Mouse (Mus musculus): ENCODE data around the gene Sarnp.

The Sarnp gene

DNA sequence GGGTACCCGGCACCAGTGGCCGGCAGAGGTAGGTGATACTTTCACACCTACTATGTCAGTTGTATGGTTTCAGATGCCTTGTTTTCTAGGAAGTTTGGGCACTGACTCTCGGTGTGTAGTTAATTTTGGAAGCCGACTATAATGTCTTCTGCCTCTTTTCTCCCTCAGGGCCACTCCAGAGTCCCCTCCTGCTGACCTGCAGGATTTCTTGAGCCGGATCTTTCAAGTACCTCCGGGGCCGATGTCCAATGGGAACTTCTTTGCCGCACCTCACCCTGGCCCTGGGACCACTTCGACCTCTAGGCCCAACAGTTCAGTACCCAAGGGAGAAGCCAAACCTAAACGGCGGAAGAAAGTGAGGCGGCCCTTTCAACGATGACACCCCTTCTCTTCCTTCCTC lies at the start of gene Sarnp:
Gene Sarnp, plus strand, starts transcription at position 301 of the 400 bp plus-strand sequence.
- no peak for DNase-seq (ENCODE audit: low read depth)

DNA sequence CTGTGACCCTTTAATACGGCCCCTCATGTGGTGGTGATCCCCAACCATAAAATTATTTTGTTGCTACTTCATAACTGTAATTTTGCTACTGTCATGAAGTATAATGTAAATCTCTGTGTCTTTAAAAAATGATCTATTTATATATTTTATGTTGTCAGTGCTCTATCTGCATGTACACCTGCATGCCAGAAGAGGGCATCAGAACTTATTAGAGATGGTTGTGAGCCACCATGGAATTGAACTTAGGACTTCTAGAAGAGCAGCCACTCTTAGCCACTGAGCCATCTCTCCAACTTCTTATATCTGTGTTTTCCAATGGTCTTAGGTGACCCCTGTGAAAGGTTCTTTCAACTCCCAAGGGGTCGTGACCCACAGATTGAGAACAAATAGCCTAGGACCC lies 44.2 kb upstream of the Sarnp start:
- DNase-seq (ENCODE audit: low read depth): no peak

DNA sequence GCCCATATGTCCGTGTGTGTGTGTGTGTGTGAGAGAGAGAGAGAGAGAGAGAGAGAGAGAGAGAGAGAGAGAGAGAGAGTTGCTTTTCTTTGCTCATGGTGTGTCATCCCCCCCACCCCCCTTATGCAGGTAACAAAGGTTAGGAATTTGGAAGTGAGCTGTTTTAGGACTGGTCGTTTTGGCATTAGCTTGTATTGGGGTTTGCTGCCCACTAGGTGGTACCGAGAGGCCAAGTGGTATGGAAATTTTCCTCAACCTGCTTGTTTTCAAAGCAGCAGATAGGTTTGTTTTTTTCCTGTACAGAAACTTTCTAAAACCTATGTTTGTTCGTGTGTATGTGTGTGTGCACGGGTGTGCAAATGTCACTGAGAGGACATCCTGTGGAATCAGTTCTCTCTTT lies 43.4 kb upstream of the Sarnp start:
- DNase-seq (ENCODE audit: low read depth): no peak

DNA sequence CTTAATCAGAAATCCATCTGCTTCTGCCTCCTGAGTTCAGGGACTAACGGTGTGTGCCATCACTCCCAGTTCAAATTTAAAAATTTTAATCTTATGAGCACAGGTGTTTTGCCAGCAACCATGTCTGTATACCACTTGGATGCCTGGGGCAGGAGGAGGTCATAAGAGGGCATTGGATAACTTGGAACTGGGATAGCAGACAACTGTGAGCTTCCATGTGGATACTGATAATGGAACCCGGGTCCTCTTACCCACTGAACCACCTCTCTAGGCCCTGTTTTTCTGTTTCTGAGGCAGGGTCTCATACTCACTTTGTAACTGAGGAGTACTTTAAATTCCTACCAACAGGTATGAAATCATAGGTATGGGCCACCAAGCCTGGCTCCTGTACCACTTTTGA lies 38.7 kb upstream of the Sarnp start:
- DNase-seq (ENCODE audit: low read depth): no peak

DNA sequence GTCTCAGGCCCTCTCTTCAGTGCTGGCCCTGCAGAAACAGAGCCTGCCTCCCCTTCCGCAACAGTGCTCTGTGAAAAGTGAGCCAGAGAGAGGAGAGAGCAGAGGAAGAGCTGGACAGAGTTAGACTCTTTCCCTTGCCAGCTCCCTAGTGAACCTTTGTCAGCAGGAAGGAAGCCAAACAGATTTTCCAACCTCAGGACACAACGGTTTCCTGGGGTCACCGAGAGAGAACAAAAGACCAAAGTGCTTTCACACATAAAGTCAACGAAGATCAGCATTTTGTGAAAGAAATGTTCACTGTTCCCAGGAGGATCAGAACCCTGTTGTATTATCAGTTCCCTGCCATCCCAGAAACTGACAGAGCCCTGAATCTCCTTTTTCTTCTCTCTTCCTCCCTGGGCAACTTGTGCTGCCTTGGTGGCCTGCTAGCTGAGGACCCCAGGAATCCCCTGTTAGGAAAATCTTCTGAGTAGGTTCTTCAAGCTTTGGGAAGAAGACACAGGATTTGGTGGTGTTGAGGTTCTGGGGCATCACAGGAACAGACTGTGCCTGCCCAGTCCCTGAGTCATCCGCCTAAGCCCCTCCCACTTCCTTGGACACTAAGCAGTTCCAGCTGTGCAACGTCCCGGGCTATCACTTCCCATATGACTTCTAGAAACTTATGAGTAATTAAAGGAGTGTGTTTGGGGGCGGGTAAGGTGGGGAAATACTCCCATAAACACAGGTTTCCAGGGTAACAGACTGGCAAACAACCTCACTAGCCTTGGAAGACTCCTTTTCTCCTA lies 37.9 kb upstream of the Sarnp start:
- peak; percentile 98 for DNase-seq (ENCODE audit: low read depth)

DNA sequence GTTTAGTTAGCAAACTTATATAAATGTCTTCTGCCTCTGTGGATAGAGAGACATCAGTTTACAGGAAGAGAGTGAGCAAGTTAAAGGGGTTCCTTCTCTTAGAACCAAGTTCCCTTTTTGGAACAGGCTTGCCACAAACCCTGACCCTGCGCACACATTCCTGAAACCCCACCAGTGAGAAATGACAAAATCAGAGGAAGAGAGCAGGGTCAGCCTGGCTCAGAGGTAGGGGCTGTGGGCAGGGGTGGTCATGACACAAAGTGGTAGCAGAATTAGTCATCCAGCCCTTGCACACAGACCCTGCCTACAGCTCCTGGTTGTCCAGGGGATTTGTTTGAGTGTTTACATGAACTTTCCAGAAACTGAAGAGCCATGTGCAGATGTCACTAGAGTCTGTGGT lies 36.9 kb upstream of the Sarnp start:
- no peak for DNase-seq (ENCODE audit: low read depth)

DNA sequence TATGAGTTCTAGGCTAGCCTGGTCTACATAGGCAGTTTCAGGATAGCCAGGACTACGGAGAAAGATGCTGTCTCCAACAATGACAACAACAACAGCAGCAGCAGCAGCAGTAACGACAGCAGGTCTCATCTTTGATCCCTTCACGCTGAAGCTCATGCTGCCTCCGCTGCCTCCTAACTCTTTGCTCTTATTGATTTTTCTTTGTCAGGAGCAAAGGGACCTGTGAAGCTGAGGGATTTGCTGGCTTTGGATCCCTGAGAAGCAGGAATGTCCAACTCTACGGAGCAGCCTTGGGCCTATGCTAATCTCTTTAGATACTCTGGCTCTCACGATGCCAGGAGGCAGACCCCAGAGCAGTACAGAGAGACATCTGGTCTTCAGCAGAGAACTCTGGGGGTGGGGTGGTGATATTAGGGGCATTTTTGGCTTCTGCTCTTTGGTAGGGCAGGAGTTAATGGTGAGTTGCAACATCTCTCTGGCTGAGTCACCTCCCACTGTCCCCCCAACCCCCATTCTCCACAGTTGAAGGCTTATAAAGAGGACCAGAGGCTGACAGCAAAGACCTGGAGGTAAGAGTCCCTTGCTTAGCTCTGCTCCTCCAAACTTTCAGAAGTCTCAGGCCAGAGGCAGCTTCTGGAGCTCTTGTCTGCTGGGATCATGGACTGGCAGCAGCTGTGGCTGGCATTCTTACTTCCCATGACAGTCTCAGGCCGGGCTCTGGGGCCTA lies 26.6 kb upstream of the Sarnp start, which contains the start of gene Mmp19:
Gene Mmp19, plus strand, starts transcription at position 513 of the 727 bp plus-strand sequence.
- DNase-seq (ENCODE audit: low read depth): peak; percentile 55

DNA sequence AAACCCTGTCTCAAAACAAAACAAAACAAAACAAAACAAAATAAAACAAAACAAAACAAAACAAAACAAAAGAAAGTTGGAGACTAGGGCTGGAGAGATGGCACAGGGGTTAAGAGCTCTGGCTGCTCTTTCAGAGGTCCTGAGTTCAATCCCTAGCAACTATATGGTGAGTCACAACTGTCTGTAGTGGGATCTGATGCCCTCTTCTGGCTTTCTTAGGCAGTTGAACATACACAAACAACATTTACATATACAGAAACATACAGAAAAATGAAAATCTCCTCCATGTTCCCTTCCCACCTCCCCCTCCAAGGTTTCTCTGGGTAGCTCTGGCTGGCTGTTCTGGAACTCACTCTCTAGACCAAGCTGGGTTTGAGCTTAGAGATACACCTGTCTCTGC lies 25.1 kb upstream of the Sarnp start:
- DNase-seq (ENCODE audit: low read depth): no peak

DNA sequence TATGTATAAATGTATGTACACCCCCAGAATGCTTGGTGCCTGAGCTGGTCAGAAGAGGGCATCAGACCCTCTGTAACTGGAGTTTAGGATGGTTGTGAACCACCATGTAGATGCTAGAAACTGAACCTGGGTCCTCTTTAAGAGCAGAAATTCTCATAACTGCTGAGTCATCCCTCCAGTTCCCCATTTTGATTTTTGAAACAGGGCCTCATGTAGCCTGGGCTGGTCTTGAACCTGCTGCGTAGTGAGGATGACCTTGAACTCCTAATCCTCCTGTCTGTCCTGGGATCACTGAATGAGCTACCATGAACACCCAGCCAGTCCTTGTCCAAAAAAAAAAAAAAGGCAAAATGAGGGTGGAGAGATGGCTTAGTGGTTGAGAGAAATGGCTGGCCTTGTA lies 23.9 kb upstream of the Sarnp start:
- no peak for DNase-seq (ENCODE audit: low read depth)

DNA sequence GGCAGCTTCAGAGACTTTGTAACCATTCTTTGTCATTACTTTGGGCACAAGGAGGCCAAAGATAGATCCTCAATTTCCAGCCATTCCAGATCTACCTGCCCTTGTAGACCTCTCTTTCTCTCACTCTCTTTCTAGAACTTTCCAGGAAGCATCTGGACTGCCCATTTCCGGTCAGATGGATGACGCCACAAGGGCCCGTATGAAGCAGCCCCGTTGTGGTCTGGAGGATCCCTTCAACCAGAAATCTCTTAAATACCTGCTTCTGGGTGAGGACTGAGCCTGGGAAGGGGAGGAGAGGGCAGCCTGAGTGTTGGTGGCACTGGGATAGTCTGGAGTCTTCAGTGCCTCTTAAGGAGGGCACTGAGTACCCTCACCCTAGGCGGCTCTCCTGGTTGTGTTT lies 22.7 kb upstream of the Sarnp start:
- no peak for DNase-seq (ENCODE audit: low read depth)

DNA sequence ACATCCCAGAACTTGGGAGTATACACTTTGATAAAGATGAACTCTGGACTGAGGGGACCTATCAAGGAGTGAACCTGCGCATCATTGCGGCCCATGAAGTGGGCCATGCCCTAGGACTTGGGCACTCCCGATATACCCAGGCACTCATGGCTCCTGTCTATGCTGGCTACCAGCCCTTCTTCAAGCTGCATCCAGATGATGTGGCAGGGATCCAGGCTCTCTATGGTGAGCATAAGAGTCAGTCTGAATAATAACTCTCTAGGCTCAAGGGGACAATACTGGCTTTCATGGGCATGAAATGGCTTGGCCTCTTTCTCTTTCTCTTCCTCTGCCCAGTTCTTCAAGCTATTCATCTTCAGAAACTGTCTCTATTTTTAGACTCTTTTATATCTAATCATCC lies 21.6 kb upstream of the Sarnp start:
- DNase-seq (ENCODE audit: low read depth): no peak

DNA sequence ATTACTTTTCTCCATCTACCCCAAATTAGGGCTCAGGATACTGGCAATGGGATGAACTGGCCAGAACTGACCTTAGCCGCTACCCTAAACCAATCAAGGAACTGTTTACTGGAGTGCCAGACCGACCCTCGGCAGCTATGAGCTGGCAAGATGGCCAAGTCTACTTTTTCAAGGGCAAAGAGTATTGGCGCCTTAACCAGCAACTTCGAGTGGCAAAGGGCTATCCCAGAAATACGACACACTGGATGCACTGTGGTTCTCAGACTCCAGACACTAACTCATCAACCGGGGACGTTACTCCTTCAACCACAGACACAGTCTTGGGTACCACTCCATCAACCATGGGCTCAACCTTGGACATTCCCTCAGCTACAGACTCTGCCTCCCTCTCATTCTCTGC lies 18.5 kb upstream of the Sarnp start:
- no peak for DNase-seq (ENCODE audit: low read depth)

DNA sequence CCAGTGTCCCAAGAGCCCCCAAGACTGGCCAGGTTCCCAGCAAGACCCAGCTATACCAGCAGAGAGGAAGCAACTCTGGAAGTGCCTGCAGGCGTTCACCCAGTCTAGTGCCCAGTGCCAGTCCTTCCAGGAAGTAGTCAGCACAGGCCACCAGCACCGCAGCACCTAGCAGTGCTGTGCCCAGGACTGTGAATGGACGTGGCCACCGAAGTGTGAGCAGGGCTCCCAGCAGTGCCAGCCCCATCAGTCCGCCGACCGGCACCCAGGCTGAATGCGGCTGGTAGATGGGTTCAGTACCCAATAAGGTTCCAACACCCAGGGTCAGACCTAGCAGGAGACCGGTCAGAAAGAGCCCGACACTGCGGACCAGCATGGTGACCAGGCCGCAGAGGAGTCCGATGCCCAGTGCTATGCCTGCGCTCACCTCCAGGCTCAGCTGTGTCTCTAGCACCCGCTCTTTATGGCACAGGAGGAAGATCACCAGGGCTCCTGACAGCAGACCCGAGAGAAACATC lies 15.1 kb upstream of the Sarnp start:
- DNase-seq (ENCODE audit: low read depth): no peak

DNA sequence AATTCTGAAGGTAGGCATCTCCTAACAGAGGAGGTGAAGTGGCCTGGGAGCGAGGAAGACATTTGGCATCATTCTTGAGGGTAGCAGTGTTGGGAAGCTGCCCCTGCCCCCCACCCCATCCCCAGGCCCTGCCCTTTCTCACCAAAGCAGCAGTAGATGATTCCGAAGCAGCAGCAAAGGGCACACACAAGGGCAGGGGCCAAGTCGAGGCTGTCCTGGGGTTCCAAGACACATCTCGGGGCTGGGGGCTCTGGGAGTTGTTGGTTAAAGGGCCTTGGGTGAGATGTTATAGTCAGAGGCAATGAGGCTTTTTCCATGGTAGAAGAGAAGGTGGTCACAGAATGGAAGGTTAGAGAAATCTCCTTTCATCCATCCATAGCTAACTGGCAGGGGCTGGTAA lies 14.2 kb upstream of the Sarnp start:
- DNase-seq (ENCODE audit: low read depth): no peak

DNA sequence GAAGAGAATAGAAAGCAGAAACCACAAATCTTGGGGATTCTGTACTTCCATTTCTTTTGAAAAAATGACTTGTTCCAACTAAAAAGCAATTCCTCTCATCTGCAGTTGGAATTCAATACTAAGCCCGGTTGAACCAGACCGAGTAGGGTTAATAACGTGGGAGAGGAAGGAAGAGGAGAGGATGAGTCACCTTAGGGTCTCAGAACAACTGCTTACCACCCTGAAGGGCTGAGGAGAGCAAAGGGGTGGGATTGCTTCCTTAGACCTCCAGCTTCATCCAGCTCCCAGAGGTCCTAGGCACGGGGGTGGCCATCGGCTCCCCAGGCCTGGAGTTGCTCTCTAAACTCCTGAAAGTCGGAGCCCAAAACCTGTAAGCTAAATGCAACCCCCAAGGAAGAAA lies 13.8 kb upstream of the Sarnp start:
- no peak for DNase-seq (ENCODE audit: low read depth)

DNA sequence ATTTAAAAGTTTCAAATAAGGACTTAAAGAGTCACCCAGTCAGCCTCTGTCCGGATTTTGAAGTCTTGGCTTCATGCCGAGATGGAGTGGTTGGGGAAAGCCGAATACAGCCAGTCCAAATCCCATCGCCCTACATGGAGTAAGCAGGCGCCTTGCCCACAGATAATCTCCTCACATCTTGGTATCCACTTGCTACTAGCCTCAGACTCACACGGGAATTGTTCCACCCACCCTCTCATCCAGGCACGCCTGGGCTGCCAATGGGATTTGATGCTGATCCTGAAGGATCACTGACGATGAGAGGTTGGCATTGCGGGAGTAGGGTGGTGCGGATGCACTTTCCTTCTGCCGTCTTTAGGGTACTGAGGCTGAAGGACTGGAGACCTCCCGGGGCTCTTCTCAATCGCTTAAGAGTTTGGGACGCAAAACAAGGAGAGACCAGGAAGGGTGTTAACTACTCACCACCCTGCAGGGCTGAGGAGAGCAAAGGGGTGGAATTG lies 13.3 kb upstream of the Sarnp start, which contains the start of gene Dnajc14:
Gene Dnajc14, plus strand, starts transcription at position 292 of the 500 bp plus-strand sequence.
- peak; percentile 61 for DNase-seq (ENCODE audit: low read depth)

DNA sequence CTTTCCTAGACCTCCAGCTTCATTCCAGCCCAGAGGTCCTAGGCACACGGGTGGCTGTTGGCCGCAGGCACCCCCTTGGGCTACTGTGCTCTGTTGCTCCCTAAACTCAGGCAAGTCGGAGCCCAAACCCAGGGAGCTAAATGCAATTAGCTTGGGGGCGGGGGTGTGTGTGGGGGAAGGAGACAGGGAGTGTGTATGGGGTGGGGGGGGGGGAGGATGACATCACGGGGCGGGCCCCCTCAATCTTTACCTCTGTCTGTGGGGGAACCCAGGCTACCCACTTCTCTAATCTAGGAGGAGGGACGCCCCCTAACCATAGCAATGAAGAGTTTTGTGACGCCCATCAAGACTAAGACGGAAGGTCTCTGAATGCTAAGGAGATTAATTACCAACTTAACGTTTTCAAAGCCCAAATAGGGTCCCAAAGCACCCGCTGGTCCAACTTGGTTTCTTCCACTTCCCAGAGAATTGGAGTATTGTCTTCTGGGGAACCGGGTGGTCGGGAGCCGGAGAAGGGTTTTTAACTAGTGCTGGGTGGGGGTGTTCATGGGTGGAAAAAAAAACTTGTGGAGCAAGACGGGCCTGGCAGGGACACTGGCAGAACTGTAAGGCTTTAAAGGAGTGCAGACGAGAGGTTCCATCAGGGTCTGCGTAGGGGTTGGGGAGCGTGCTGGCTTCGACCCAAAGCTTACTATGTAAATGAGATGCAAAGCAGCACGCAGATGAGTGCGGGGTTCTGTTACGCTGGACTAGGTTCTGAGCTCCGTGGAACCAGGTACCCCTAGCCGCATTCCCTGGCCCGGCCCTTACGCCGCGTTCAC lies 12.7 kb upstream of the Sarnp start, which contains the start of gene Tmem198b:
Gene Tmem198b, minus strand, starts transcription at position 100 of the 821 bp plus-strand sequence.
- DNase-seq (ENCODE audit: low read depth): no peak

DNA sequence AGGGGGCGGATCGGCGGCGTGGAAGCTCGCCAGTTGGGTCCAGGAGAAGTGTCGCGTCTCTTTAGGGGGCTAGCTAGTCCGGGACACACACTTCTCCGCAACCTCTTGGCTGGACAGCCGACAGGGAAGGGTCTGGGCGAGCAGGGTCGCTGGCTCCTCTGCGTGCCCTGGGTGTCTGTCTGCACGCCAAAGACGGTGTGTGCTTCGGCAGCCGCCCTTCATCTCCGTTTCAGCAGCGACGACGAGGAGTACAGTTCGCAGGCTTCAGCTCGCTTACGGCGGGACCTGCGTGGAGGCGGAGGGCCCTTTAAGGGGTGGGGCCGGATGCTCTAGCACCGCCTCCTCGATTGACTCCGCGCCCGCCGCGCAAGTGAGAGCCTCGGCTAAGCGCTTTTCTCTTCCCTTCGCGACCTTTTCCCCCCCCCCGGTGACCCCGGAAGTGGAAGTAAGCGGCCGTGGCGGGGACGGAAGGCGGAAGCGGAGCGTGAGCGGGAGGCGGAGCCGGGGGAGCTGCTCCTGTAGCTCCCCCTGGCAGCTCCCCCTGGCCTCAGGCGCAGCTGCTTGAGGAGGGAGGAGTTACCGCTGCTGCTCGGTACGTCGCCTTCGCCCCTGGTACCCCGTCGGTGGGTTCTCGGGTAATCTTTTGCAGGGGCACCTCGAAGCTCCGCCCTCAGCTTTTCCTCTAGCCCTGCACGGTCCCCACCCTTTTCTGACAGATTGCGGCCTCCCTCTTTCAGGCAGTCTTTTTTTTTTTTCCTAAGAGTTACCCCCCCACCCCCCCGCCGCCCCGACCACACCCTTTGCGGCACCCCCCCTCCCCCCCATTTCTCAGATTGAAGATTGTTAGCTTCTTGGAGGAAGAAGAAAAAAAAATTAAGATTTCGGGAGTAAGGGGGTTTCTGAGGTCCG lies 11.8 kb upstream of the Sarnp start:
- DNase-seq (ENCODE audit: low read depth): peak; percentile 94

DNA sequence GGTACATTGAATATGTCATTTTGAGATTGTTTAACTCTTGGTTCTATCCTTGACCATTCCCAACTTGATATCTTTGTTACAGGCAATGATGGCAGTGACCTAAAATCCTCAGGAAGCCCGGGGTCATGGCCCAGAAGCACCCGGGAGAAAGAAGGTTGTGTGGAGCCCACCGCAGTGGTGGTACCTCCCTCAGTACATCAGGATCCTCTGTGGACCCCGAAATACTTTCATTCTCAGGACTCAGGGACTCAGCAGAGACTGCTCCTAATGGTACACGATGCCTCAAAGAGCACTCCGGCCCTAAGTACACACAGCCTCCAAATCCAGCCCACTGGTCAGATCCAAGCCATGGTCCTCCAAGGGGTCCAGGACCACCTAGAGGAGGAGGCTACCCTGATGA lies 11.0 kb upstream of the Sarnp start:
- no peak for DNase-seq (ENCODE audit: low read depth)

DNA sequence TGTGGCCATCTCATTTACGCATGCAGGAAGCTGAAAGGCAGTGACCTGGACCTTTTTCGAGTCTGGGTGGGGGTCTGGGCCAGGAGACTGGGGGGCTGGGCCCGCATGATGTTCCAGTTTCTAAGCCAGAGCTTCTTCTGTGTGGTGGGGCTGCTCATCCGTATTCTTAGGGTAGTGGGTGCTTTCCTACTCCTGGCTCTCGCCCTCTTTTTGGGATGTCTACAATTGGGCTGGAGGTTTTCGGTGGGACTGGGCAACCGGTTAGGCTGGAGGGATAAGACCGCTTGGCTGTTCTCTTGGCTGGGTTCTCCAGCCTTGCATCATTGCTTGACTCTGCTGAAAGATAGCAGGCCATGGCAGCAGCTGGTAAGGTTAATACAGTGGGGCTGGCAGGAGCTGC lies 10.1 kb upstream of the Sarnp start:
- DNase-seq (ENCODE audit: low read depth): no peak

DNA sequence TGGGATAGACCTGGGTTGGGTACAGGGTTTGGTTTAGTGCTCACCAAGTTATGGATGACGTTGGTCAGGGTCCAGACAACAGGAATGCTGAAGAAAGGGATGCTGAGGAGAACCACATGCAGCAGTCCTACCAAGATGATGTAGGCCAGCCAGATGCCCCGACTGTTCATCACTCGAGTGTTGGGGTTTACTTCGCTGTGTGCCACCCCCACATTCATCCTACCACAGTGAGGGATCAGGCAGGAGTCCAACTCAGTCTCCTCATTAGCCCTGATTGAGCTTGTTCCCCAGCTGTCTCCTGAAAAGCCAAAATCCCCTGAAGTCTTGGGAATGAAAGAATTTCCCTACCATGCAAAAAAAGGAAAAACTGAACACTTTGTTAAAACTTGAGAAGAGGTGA lies 3.1 kb downstream of the Sarnp start:
- no peak for DNase-seq (ENCODE audit: low read depth)
